Mouse (Mus musculus) kidney, adult 9 months (tissue): ENCODE data around the gene Drc3.
"Not testable (repeated sequence)": the region's sequence is repeated elsewhere in the genome, so short reads cannot be mapped to it uniquely, and the experiment has no call there.

ENCODE experiments used
- DNase-seq: peaks from one replicate; pipeline ENCODE4 v3.0.0; 2022

Gene Drc3

GRCm38 (mm10) chr11:60397172-60397571, 44.0 kb downstream of the Drc3 start:
- no peak for DNase-seq

- no peak for DNase-seq
Observed at GRCm38 (mm10) chr11:60406606-60407005, 53.5 kb downstream of the Drc3 start.

- DNase-seq, result peak; percentile 84
Observed at GRCm38 (mm10) chr11:60412173-60412572, 59.0 kb downstream of the Drc3 start.

- DNase-seq, result no peak
Observed at GRCm38 (mm10) chr11:60412921-60413320, 59.8 kb downstream of the Drc3 start.

- no peak for DNase-seq
Observed at GRCm38 (mm10) chr11:60416590-60416962, 63.4 kb downstream of the Drc3 start.

- DNase-seq, result peak; percentile 99
Observed at GRCm38 (mm10) chr11:60416963-60417716, 64.0 kb downstream of the Drc3 start, which contains the start of gene Gid4. Gene Gid4 (plus strand): TSS chr11:60417145.

GRCm38 (mm10) chr11:60417717-60418472, 64.8 kb downstream of the Drc3 start, which contains the start of gene Atpaf2:
Gene Atpaf2 (minus strand): TSS chr11:60418457.
- DNase-seq, result peak; percentile 24

GRCm38 (mm10) chr11:60418473-60418803, 65.3 kb downstream of the Drc3 start:
- DNase-seq, result peak; percentile 22

GRCm38 (mm10) chr11:60422046-60422668, 69.0 kb downstream of the Drc3 start:
- peak; percentile 17 for DNase-seq

- no peak for DNase-seq
Observed at GRCm38 (mm10) chr11:60423006-60423405, 69.9 kb downstream of the Drc3 start.

GRCm38 (mm10) chr11:60426417-60426816, 73.3 kb downstream of the Drc3 start:
- DNase-seq, result no peak

- no peak for DNase-seq
Observed at GRCm38 (mm10) chr11:60427628-60428027, 74.5 kb downstream of the Drc3 start.

- no peak for DNase-seq
Observed at GRCm38 (mm10) chr11:60433501-60433900, 80.4 kb downstream of the Drc3 start.

GRCm38 (mm10) chr11:60435133-60435532, 82.0 kb downstream of the Drc3 start:
- no peak for DNase-seq

- DNase-seq, result no peak
Observed at GRCm38 (mm10) chr11:60436618-60437017, 83.5 kb downstream of the Drc3 start.

- DNase-seq, result not testable (repeated sequence)
Observed at GRCm38 (mm10) chr11:60439621-60440020, 86.5 kb downstream of the Drc3 start.

- peak; percentile 8 for DNase-seq
Observed at GRCm38 (mm10) chr11:60440176-60440575, 87.0 kb downstream of the Drc3 start.

GRCm38 (mm10) chr11:60442896-60443295, 89.8 kb downstream of the Drc3 start:
- no peak for DNase-seq
